Mouse (Mus musculus) embryonic fibroblast, embryonic 13.5 days (primary cell): ENCODE results near the gene Cacna1h.

Experiments used
- CTCF ChIP-seq: IDR thresholded peaks from 2 replicates; pipeline ENCODE4 v1.5.1; 2011; ENCODE audit warnings: mild to moderate bottlenecking, control low read depth, low read length, moderate library complexity, borderline replicate concordance; ENCODE audit not compliant: insufficient read depth
- POLR2A ChIP-seq: IDR thresholded peaks from 2 replicates; pipeline ENCODE4 v1.6.1; 2011; ENCODE audit warnings: low read depth, mild to moderate bottlenecking, control low read depth, low read length, moderate library complexity

GRCm38 (mm10) chr17:25372491-25372890 is 61.1 kb downstream of the Cacna1h start:
- TF ChIP-seq CTCF (no peak), POLR2A (no peak)
